In genomic region chr15:97019323-97019722, GRCm38 (mm10) we compare ENCODE assay signal across 22 mouse cellular contexts. TPM values are rescaled to one million over a fixed set of nuclear protein-coding genes. Genes with fewer than 3 reads are reported as not detected.
DNase-seq lines count a peak whose midpoint lies in the region; ATAC-seq and TF ChIP-seq lines count a peak whose summit lies in the region.
"Had no signal": no experiment of that assay in that cellular context is flagged by ENCODE, and none has a peak within 500 bp of the region (broad histone marks: within the 10 kb centered on the region; RNA-seq: fewer than 3 reads in every experiment).

No protein-coding gene starts in this region.

- peak overlapping the region; percentile 26; the same call in 1 of the 2 replicates for H3K9ac ChIP-seq in lung, postnatal 0 days (replicated peaks; ENCODE audit: low read depth)
- peak overlapping the region; percentile 32; the same call in 1 of the 2 replicates for H3K9ac ChIP-seq in liver, embryonic 16.5 days (ENCODE audit: low read depth, low read length)
- H3K9ac ChIP-seq in midbrain, embryonic 11.5 days (ENCODE audit: low read length): no peak overlapping the region
- H3K9ac ChIP-seq: forebrain, embryonic 12.5 days; neural tube, embryonic 12.5 days had no signal

- TF ChIP-seq EP300 in lung, postnatal 0 days (IDR thresholded peaks at IDR 0.05): no peak

- H3K36me3 ChIP-seq in heart, embryonic 10.5 days: peaks cover 32% of the 10 kb centered on the region
- no peaks in the 10 kb centered on the region for H3K36me3 ChIP-seq in lung, postnatal 0 days (ENCODE audit: insufficient read depth, low read length)
- 0 out of 2 replicates have a peak, but pooled peaks cover 3% of the 10 kb centered on the region for H3K36me3 ChIP-seq in liver, embryonic 16.5 days (ENCODE audit: control insufficient read depth, insufficient read depth)
- H3K36me3 ChIP-seq in midbrain, embryonic 11.5 days (ENCODE audit: control insufficient read depth, insufficient read depth, low read length): no peaks in the 10 kb centered on the region
- H3K36me3 ChIP-seq: forebrain, embryonic 12.5 days; G1E; midbrain, embryonic 10.5 days; neural tube, embryonic 12.5 days had no signal

- no peak overlapping the region for H3K27ac ChIP-seq in heart, embryonic 10.5 days
- no peak overlapping the region for H3K27ac ChIP-seq in lung, postnatal 0 days (ENCODE audit: low read length)
- H3K27ac ChIP-seq in liver, embryonic 16.5 days (ENCODE audit: low read length): peak overlapping the region; percentile 76
- H3K27ac ChIP-seq in midbrain, embryonic 11.5 days (ENCODE audit: low read depth, low read length): no peak overlapping the region
- H3K27ac ChIP-seq: forebrain, embryonic 12.5 days; gastrocnemius, adult 2 months; midbrain, embryonic 10.5 days; neural tube, embryonic 12.5 days had no signal

- no peak; the same call in 1 of the 2 replicates for ATAC-seq in lung, postnatal 0 days
- ATAC-seq in liver, embryonic 16.5 days (ENCODE audit: low read depth): no peak
- no peak for ATAC-seq in megakaryocyte, adult 5-6 weeks (ENCODE audit: poor library complexity, severe bottlenecking)
- ATAC-seq in midbrain, embryonic 11.5 days (ENCODE audit: low FRiP score): no peak
- ATAC-seq: activated CD4-positive, CD25-positive, alpha-beta regulatory T cell, adult 4 months had no signal

- TF ChIP-seq CTCF in lung, postnatal 0 days (IDR thresholded peaks at IDR 0.05): no peak

- no peaks in the 10 kb centered on the region for H3K9me3 ChIP-seq in heart, embryonic 10.5 days
- no peaks in the 10 kb centered on the region for H3K9me3 ChIP-seq in lung, postnatal 0 days (ENCODE audit: low read length)
- H3K9me3 ChIP-seq in liver, embryonic 16.5 days (replicated peaks; ENCODE audit: control insufficient read depth, low read length): no peaks in the 10 kb centered on the region
- no peaks in the 10 kb centered on the region for H3K9me3 ChIP-seq in midbrain, embryonic 11.5 days (ENCODE audit: control insufficient read depth, low read length)
- H3K9me3 ChIP-seq: forebrain, embryonic 12.5 days; midbrain, embryonic 10.5 days; neural tube, embryonic 12.5 days had no signal

- WGBS in heart, embryonic 10.5 days: 79% methylated on average over 11 of the region's 11 CpGs
- 65% methylated on average over 11 of the region's 11 CpGs for WGBS in lung, postnatal 0 days
- 64% methylated on average over 11 of the region's 11 CpGs for WGBS in liver, embryonic 16.5 days (ENCODE audit: insufficient replicate concordance)
- 88% methylated on average over 11 of the region's 11 CpGs for WGBS in midbrain, embryonic 11.5 days

- no peak overlapping the region for H3K4me3 ChIP-seq in heart, embryonic 10.5 days
- H3K4me3 ChIP-seq in lung, postnatal 0 days (ENCODE audit: low read depth, low read length): peak overlapping the region; percentile 21
- peak overlapping the region; percentile 44 for H3K4me3 ChIP-seq in liver, embryonic 16.5 days (ENCODE audit: low read depth, low read length)
- no peak overlapping the region for H3K4me3 ChIP-seq in midbrain, embryonic 11.5 days (ENCODE audit: low read depth, low read length)
- H3K4me3 ChIP-seq: forebrain, embryonic 12.5 days; gastrocnemius, adult 2 months; midbrain, embryonic 10.5 days; neural tube, embryonic 12.5 days had no signal

- DNase-seq in heart, adult 11 months: peak; percentile 57
- no peak for DNase-seq in heart, embryonic 10.5 days (ENCODE audit: low spot score)
- DNase-seq in lung, postnatal 0 days (ENCODE audit: low spot score): no peak
- DNase-seq in lung, postnatal 25 days (ENCODE audit: low spot score): no peak
- DNase-seq in midbrain, embryonic 11.5 days (ENCODE audit: low spot score, missing footprints): no peak
- no peak for DNase-seq in cerebellum, postnatal 14 days
- DNase-seq: adrenal gland, postnatal 14 days; cerebellum, adult 11 months; cerebellum, postnatal 10 days; gastrocnemius, adult 2 months; heart, postnatal 4 days; kidney, postnatal 36 days; lung, postnatal 14 days; thymus, postnatal 4 days had no signal

- no peaks in the 10 kb centered on the region for H3K27me3 ChIP-seq in heart, embryonic 10.5 days (ENCODE audit: insufficient read depth, poor library complexity, severe bottlenecking)
- no peaks in the 10 kb centered on the region for H3K27me3 ChIP-seq in lung, postnatal 0 days (replicated peaks; ENCODE audit: insufficient read depth, low read length)
- no peaks in the 10 kb centered on the region for H3K27me3 ChIP-seq in liver, embryonic 16.5 days (ENCODE audit: control insufficient read depth, insufficient read depth, low read depth, low read length)
- no peaks in the 10 kb centered on the region for H3K27me3 ChIP-seq in midbrain, embryonic 11.5 days (ENCODE audit: control insufficient read depth, insufficient read depth, low read length)
- H3K27me3 ChIP-seq: forebrain, embryonic 12.5 days; neural tube, embryonic 12.5 days had no signal

- H3K4me2 ChIP-seq in lung, postnatal 0 days (replicated peaks; ENCODE audit: low read depth, low read length): peak overlapping the region; percentile 41
- 0 out of 2 replicates have a peak overlapping the region, but pooled peaks have one; percentile 22 for H3K4me2 ChIP-seq in liver, embryonic 16.5 days (ENCODE audit: low read depth, low read length)
- H3K4me2 ChIP-seq in midbrain, embryonic 11.5 days: no peak overlapping the region
- H3K4me2 ChIP-seq: forebrain, embryonic 12.5 days; neural tube, embryonic 12.5 days had no signal

- H3K4me1 ChIP-seq in heart, embryonic 10.5 days: peaks cover 3% of the 10 kb centered on the region
- no peaks in the 10 kb centered on the region for H3K4me1 ChIP-seq in lung, postnatal 0 days (ENCODE audit: insufficient read depth, low read depth, low read length)
- no peaks in the 10 kb centered on the region for H3K4me1 ChIP-seq in liver, embryonic 16.5 days (ENCODE audit: control insufficient read depth, low read depth, low read length)
- no peaks in the 10 kb centered on the region for H3K4me1 ChIP-seq in midbrain, embryonic 11.5 days (ENCODE audit: control insufficient read depth, insufficient read depth, low read length)
- H3K4me1 ChIP-seq: forebrain, embryonic 12.5 days; midbrain, embryonic 10.5 days; neural tube, embryonic 12.5 days had no signal

RNA-seq across cellular contexts. Expression of gene Slc38a4, which starts 36.4 kb away (rescaled TPM):
- 148 and 160 TPM in 2 replicates for polyA plus RNA-seq in heart, embryonic 10.5 days (2016; fragmentation: Nextera tagmentation; extraction: Ambion mirVana)
- 15.6 and 23.9 TPM in 2 replicates for polyA plus RNA-seq in lung, postnatal 0 days (2015; fragmentation: Nextera tagmentation; extraction: Ambion mirVana)
- 78.4 and 83.8 TPM in 2 replicates for polyA plus RNA-seq in liver, embryonic 16.5 days (2015; fragmentation: Nextera tagmentation; extraction: Ambion mirVana)
- not detected in 2 replicates for total RNA-seq in megakaryocyte, adult 5-6 weeks (2015)
- total RNA-seq in megakaryocyte, adult 5-6 weeks (2017): not detected in 2 replicates
- 20.9 and 25.3 TPM in 2 replicates for polyA plus RNA-seq in midbrain, embryonic 11.5 days (2014; fragmentation: Nextera tagmentation; extraction: Ambion mirVana)
- total RNA-seq: granulocyte monocyte progenitor cell, adult 5-6 weeks had no signal
- polyA plus RNA-seq: activated CD4-positive, CD25-positive, alpha-beta regulatory T cell, adult 4 months; G1E had no signal

Comparison
In these comparisons a context has a peak if more than half of its experiments do, and no peak if none do; other contexts are left out.
1. H3K4me3 ChIP-seq: peak in lung, postnatal 0 days (single experiment) and liver, embryonic 16.5 days (single experiment); none in heart, embryonic 10.5 days (single experiment) and midbrain, embryonic 11.5 days (single experiment).